In genomic region chr11:108162639-108163038, GRCm38 (mm10) we compare ENCODE assay signal across 18 mouse cellular contexts.
DNase-seq lines count a peak whose midpoint lies in the region; ATAC-seq and TF ChIP-seq lines count a peak whose summit lies in the region.
"Had no signal": no experiment of that assay in that cellular context is flagged by ENCODE, and none has a peak within 500 bp of the region (broad histone marks: within the 10 kb centered on the region; RNA-seq: fewer than 3 reads in every experiment).

No protein-coding gene starts in this region.

- no peak overlapping the region for H3K4me2 ChIP-seq in hindbrain, embryonic 16.5 days (ENCODE audit: low read length)
- no peak overlapping the region for H3K4me2 ChIP-seq in forebrain, embryonic 13.5 days
- no peak overlapping the region for H3K4me2 ChIP-seq in hindbrain, postnatal 0 days (ENCODE audit: low read depth, low read length)
- H3K4me2 ChIP-seq in liver, postnatal 0 days (ENCODE audit: low read depth, low read length): no peak overlapping the region
- H3K4me2 ChIP-seq: embryonic facial prominence, embryonic 12.5 days; liver, embryonic 11.5 days; lung, embryonic 15.5 days had no signal

- no peak for ATAC-seq in hindbrain, embryonic 16.5 days
- ATAC-seq in forebrain, embryonic 13.5 days: peak; percentile 46
- no peak for ATAC-seq in hindbrain, postnatal 0 days
- no peak for ATAC-seq in liver, postnatal 0 days
- ATAC-seq in granulocyte monocyte progenitor cell, adult 5-6 weeks (replicated peaks; ENCODE audit: poor library complexity, severe bottlenecking): no peak
- ATAC-seq: activated CD4-positive, CD25-positive, alpha-beta regulatory T cell, adult 4 months had no signal

- no peak overlapping the region for H3K4me3 ChIP-seq in hindbrain, embryonic 10.5 days
- no peak overlapping the region for H3K4me3 ChIP-seq in hindbrain, embryonic 16.5 days (ENCODE audit: low read length)
- H3K4me3 ChIP-seq in forebrain, embryonic 13.5 days: no peak overlapping the region
- no peak overlapping the region for H3K4me3 ChIP-seq in hindbrain, postnatal 0 days (ENCODE audit: low read length)
- H3K4me3 ChIP-seq in liver, postnatal 0 days (ENCODE audit: low read depth, low read length): no peak overlapping the region
- H3K4me3 ChIP-seq: embryonic facial prominence, embryonic 12.5 days; lung, embryonic 15.5 days had no signal

- no peak for DNase-seq in hindbrain, embryonic 10.5 days (ENCODE audit: low spot score)
- DNase-seq in hindbrain, postnatal 0 days (ENCODE audit: low spot score): no peak
- peak; percentile 45 for DNase-seq in retina, embryonic 14.5 days (ENCODE audit: low spot score)
- no peak for DNase-seq in liver, postnatal 0 days
- no peak for DNase-seq in left cerebral cortex, postnatal 25 days (ENCODE audit: low spot score in 2 of 2)
- DNase-seq: adrenal gland, postnatal 25 days; cerebellum, postnatal 14 days; kidney, adult 11 months; kidney, postnatal 25 days; left cerebral cortex, postnatal 4 days; thymus, postnatal 14 days had no signal

- peaks cover 27% of the 10 kb centered on the region for H3K4me1 ChIP-seq in hindbrain, embryonic 10.5 days (replicated peaks)
- no peaks in the 10 kb centered on the region for H3K4me1 ChIP-seq in hindbrain, embryonic 16.5 days (ENCODE audit: control insufficient read depth, insufficient read depth, low read depth, low read length)
- H3K4me1 ChIP-seq in forebrain, embryonic 13.5 days: peaks cover 35% of the 10 kb centered on the region
- peaks cover 6% of the 10 kb centered on the region; the same call in 1 of the 2 replicates for H3K4me1 ChIP-seq in hindbrain, postnatal 0 days (ENCODE audit: insufficient read depth, low read length)
- no peaks in the 10 kb centered on the region for H3K4me1 ChIP-seq in liver, postnatal 0 days (ENCODE audit: insufficient read depth)
- H3K4me1 ChIP-seq: embryonic facial prominence, embryonic 12.5 days had no signal

- peak overlapping the region; percentile 81 for H3K27ac ChIP-seq in hindbrain, embryonic 10.5 days
- no peak overlapping the region for H3K27ac ChIP-seq in hindbrain, embryonic 16.5 days (ENCODE audit: low read depth, low read length)
- peak overlapping the region; percentile 80 for H3K27ac ChIP-seq in forebrain, embryonic 13.5 days
- peak overlapping the region; percentile 21 for H3K27ac ChIP-seq in hindbrain, postnatal 0 days
- H3K27ac ChIP-seq in liver, postnatal 0 days (ENCODE audit: low read depth): no peak overlapping the region
- H3K27ac ChIP-seq: embryonic facial prominence, embryonic 12.5 days; lung, embryonic 15.5 days had no signal

- H3K36me3 ChIP-seq in hindbrain, embryonic 10.5 days: no peaks in the 10 kb centered on the region
- H3K36me3 ChIP-seq in hindbrain, embryonic 16.5 days (ENCODE audit: control insufficient read depth, insufficient read depth, low read length): no peaks in the 10 kb centered on the region
- no peaks in the 10 kb centered on the region for H3K36me3 ChIP-seq in forebrain, embryonic 13.5 days (ENCODE audit: poor library complexity, severe bottlenecking)
- no peaks in the 10 kb centered on the region for H3K36me3 ChIP-seq in hindbrain, postnatal 0 days (ENCODE audit: insufficient read depth, low read length)
- H3K36me3 ChIP-seq in liver, postnatal 0 days (replicated peaks; ENCODE audit: insufficient read depth, low read length): no peaks in the 10 kb centered on the region
- H3K36me3 ChIP-seq: embryonic facial prominence, embryonic 12.5 days; lung, embryonic 15.5 days had no signal

- TF ChIP-seq EP300 in liver, postnatal 0 days (IDR thresholded peaks at IDR 0.05; ENCODE audit: low read depth): no peak

- no peaks in the 10 kb centered on the region for H3K27me3 ChIP-seq in hindbrain, embryonic 10.5 days (ENCODE audit: insufficient read depth, poor library complexity, severe bottlenecking)
- H3K27me3 ChIP-seq in hindbrain, embryonic 16.5 days (replicated peaks; ENCODE audit: control insufficient read depth, insufficient read depth, low read length): no peaks in the 10 kb centered on the region
- H3K27me3 ChIP-seq in forebrain, embryonic 13.5 days: no peaks in the 10 kb centered on the region
- H3K27me3 ChIP-seq in hindbrain, postnatal 0 days (ENCODE audit: insufficient read depth, low read length): no peaks in the 10 kb centered on the region
- H3K27me3 ChIP-seq in liver, postnatal 0 days (ENCODE audit: insufficient read depth, low read length): no peaks in the 10 kb centered on the region
- H3K27me3 ChIP-seq: embryonic facial prominence, embryonic 12.5 days; lung, embryonic 15.5 days had no signal

- peaks cover 11% of the 10 kb centered on the region; the same call in 1 of the 2 replicates for H3K9me3 ChIP-seq in hindbrain, embryonic 10.5 days
- no peaks in the 10 kb centered on the region for H3K9me3 ChIP-seq in hindbrain, embryonic 16.5 days (ENCODE audit: control insufficient read depth, low read length)
- peaks cover 9% of the 10 kb centered on the region; the same call in 1 of the 2 replicates for H3K9me3 ChIP-seq in forebrain, embryonic 13.5 days (replicated peaks)
- H3K9me3 ChIP-seq in hindbrain, postnatal 0 days (ENCODE audit: low read length): peaks cover 4% of the 10 kb centered on the region; the same call in 1 of the 2 replicates
- H3K9me3 ChIP-seq in liver, postnatal 0 days (ENCODE audit: low read length): peaks cover 2% of the 10 kb centered on the region; the same call in 1 of the 2 replicates
- H3K9me3 ChIP-seq: embryonic facial prominence, embryonic 12.5 days; lung, embryonic 15.5 days had no signal

- TF ChIP-seq CTCF in hindbrain, postnatal 0 days (IDR thresholded peaks at IDR 0.05; ENCODE audit: low read depth): no peak
- TF ChIP-seq CTCF in liver, postnatal 0 days (IDR thresholded peaks at IDR 0.05; ENCODE audit: low read depth): no peak

- WGBS in hindbrain, embryonic 10.5 days: 82% methylated on average over 1 of the region's 1 CpGs
- 71% methylated on average over 1 of the region's 1 CpGs for WGBS in hindbrain, embryonic 16.5 days
- WGBS in forebrain, embryonic 13.5 days: 69% methylated on average over 1 of the region's 1 CpGs
- 75% methylated on average over 1 of the region's 1 CpGs for WGBS in hindbrain, postnatal 0 days
- WGBS in liver, postnatal 0 days (ENCODE audit: insufficient replicate concordance): 74% methylated on average over 1 of the region's 1 CpGs

- intact Hi-C loops in left cerebral cortex, postnatal 25 days (cut with DNase I): no loop called here

- H3K9ac ChIP-seq in hindbrain, embryonic 16.5 days (ENCODE audit: low read depth, low read length): no peak overlapping the region
- H3K9ac ChIP-seq in forebrain, embryonic 13.5 days: no peak overlapping the region
- no peak overlapping the region for H3K9ac ChIP-seq in hindbrain, postnatal 0 days (replicated peaks; ENCODE audit: low read length)
- H3K9ac ChIP-seq in liver, postnatal 0 days (replicated peaks): no peak overlapping the region
- H3K9ac ChIP-seq: embryonic facial prominence, embryonic 12.5 days; lung, embryonic 15.5 days had no signal

Comparison
In these comparisons a context has a peak if more than half of its experiments do, and no peak if none do; other contexts are left out.
1. H3K27ac ChIP-seq: peak in hindbrain, embryonic 10.5 days (single experiment), forebrain, embryonic 13.5 days (single experiment) and hindbrain, postnatal 0 days (single experiment); none in hindbrain, embryonic 16.5 days (single experiment) and liver, postnatal 0 days (single experiment).